Mouse (Mus musculus) limb, embryonic 10.5 days (tissue): ENCODE results near the gene Ccdc141. TPM values are rescaled to one million over a fixed set of nuclear protein-coding genes. Genes with fewer than 3 reads are reported as not detected.
"Not testable (repeated sequence)": the region's sequence is repeated elsewhere in the genome, so short reads cannot be mapped to it uniquely, and the experiment has no call there.

Experiments used
- DNase-seq: peaks from one replicate; pipeline ENCODE4 v3.0.0-alpha.2; 2017; ENCODE audit warnings: low spot score
- H3K27ac ChIP-seq: fragments of 300-500 bp; sonication (generic); 2 replicates; pipeline ENCODE4 v1.5.1; 2016; ENCODE audit warnings: mild to moderate bottlenecking
- H3K27me3 ChIP-seq: fragments of 300-500 bp; sonication (generic); 2 replicates; pipeline ENCODE4 v1.6.1; 2016; ENCODE audit warnings: low read depth, mild to moderate bottlenecking; ENCODE audit not compliant: poor library complexity, severe bottlenecking
- H3K36me3 ChIP-seq: fragments of 300-500 bp; sonication (generic); 2 replicates; pipeline ENCODE4 v1.6.1; 2016; ENCODE audit warnings: mild to moderate bottlenecking, moderate library complexity
- H3K4me1 ChIP-seq: fragments of 300-500 bp; sonication (generic); 2 replicates; pipeline ENCODE4 v1.6.1; 2016
- H3K4me3 ChIP-seq: fragments of 300-500 bp; sonication (generic); 2 replicates; pipeline ENCODE4 v1.5.1; 2016; ENCODE audit warnings: mild to moderate bottlenecking, moderate library complexity
- H3K9me3 ChIP-seq: fragments of 300-500 bp; sonication (generic); replicated peaks from 2 replicates; pipeline ENCODE4 v1.6.1; 2016; ENCODE audit warnings: mild to moderate bottlenecking
- WGBS: fragments of 180-500 bp; shearing (Covaris S2); methylation state at CpG from one replicate; pipeline ENCODE4 v1.1.7; 2016; 5-methylcytosine and 5-hydroxymethylcytosine counted together
- polyA plus RNA-seq: library from polyadenylated mRNA; unstranded; fragments of >200 nt; fragmentation: Nextera tagmentation; extraction: Ambion mirVana; gene quantifications from 2 replicates; pipeline ENCODE4 v1.2.1, GENCODE M21; 2016

The Ccdc141 gene
- polyA plus RNA-seq, 1 experiment from 2014 or later = 4.4 TPM

DNA sequence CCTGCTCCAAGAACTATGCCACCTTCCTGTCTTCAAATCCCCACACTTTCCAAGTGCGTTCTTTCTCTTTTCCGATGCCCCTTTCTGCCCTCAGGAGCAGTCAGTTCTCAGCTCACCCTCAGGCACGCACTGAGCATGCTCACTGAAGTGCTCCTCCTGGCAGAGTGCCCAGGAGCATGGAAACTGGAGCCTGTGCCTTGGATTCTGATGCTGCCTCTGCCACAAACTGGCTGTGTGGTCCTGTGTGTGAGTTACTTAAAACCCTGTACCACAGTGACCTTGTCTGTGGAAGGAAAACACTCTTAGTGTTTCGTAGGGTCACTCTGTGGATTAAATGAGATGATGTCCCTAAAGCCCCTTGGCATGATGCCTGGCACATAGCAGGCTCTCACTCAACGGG, 96.5 kb downstream of the Ccdc141 start:
- Histone ChIP-seq H3K27me3 (no peaks in the 10 kb centered on the region), H3K9me3 (no peaks in the 10 kb centered on the region), H3K4me3 (no peak overlapping the region), H3K27ac (no peak overlapping the region), H3K36me3 (no peaks in the 10 kb centered on the region), H3K4me1 (no peaks in the 10 kb centered on the region)
- WGBS = 81% methylated on average over 5 of the region's 5 CpGs
- DNase-seq = no peak

GRCm38 (mm10) chr2:77065294-77065693, 105.1 kb downstream of the Ccdc141 start:
- H3K4me1 ChIP-seq = peaks cover 9% of the 10 kb centered on the region
- no peaks in the 10 kb centered on the region for H3K36me3 ChIP-seq
- H3K27ac ChIP-seq = no peak overlapping the region
- 25% methylated on average over 6 of the region's 6 CpGs for WGBS
- no peaks in the 10 kb centered on the region for H3K9me3 ChIP-seq
- DNase-seq = no peak
- no peaks in the 10 kb centered on the region for H3K27me3 ChIP-seq
- H3K4me3 ChIP-seq = no peak overlapping the region

GRCm38 (mm10) chr2:77061871-77062270, 108.6 kb downstream of the Ccdc141 start:
- no peaks in the 10 kb centered on the region for H3K36me3 ChIP-seq
- no peaks in the 10 kb centered on the region for H3K27me3 ChIP-seq
- H3K27ac ChIP-seq = no peak overlapping the region
- WGBS = 60% methylated on average over 3 of the region's 3 CpGs
- no peaks in the 10 kb centered on the region for H3K9me3 ChIP-seq
- no peak for DNase-seq
- H3K4me1 ChIP-seq = peaks cover 9% of the 10 kb centered on the region
- H3K4me3 ChIP-seq = no peak overlapping the region

GRCm38 (mm10) chr2:77059596-77059995, 110.8 kb downstream of the Ccdc141 start:
- WGBS = 84% methylated on average over 8 of the region's 8 CpGs
- H3K9me3 ChIP-seq = no peaks in the 10 kb centered on the region
- no peak overlapping the region for H3K27ac ChIP-seq
- DNase-seq = no peak
- no peaks in the 10 kb centered on the region for H3K27me3 ChIP-seq
- no peaks in the 10 kb centered on the region for H3K4me1 ChIP-seq
- H3K4me3 ChIP-seq = no peak overlapping the region
- H3K36me3 ChIP-seq = no peaks in the 10 kb centered on the region

- 77% methylated on average over 11 of the region's 11 CpGs for WGBS
- no peak for DNase-seq
Observed at GRCm38 (mm10) chr2:77056367-77056766, 114.1 kb downstream of the Ccdc141 start.

DNA sequence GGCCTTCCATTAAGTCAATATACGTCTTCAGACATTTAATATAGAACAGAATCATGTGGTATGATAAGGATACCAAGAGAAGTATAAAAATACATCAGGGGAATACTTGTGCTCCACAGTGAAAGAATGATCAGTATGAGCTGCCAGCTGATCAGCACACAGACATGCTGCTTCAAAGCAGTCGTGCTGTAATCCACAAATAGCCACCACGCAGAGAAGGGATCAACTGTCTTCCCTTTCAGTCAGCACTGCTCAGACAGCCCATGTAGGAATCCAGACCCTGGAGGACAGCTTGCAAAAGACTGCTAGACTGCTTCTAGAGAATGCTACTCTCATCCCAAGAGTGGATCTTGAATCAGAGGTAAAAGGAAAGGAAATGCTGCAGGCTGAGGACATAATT, 127.5 kb downstream of the Ccdc141 start:
- 86% methylated on average over 3 of the region's 3 CpGs for WGBS
- no peak for DNase-seq
- no peak overlapping the region for H3K4me3 ChIP-seq
- no peaks in the 10 kb centered on the region for H3K27me3 ChIP-seq
- H3K27ac ChIP-seq = no peak overlapping the region
- no peaks in the 10 kb centered on the region for H3K9me3 ChIP-seq
- H3K4me1 ChIP-seq = no peaks in the 10 kb centered on the region
- no peaks in the 10 kb centered on the region for H3K36me3 ChIP-seq

More at GRCm38 (mm10) chr2:77056367-77056766, 114.1 kb downstream of the Ccdc141 start:
- H3K4me3 ChIP-seq = no peak overlapping the region
- H3K27ac ChIP-seq = no peak overlapping the region
- H3K36me3 ChIP-seq = no peaks in the 10 kb centered on the region
- no peaks in the 10 kb centered on the region for H3K27me3 ChIP-seq
- H3K4me1 ChIP-seq = no peaks in the 10 kb centered on the region
- H3K9me3 ChIP-seq = no peaks in the 10 kb centered on the region

DNA sequence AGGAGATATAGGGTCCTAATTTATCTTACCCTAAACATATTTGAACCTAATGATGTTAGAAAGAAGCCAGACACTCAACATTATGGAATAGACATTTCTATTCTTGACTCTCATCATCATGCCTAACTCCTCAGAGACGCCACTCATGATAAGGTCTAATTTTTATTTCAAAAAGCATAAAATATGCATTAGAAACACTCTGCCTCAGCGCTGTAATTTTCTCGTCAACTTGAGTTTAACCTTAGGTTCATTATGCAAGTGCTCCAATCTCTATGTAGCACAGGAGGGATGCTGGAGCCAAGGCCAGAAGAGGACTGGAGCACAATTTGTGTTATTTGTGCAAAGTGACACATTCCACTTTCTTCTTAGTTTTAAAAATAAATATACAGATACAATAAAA, 130.8 kb downstream of the Ccdc141 start:
- no peak for DNase-seq
- H3K27me3 ChIP-seq = no peaks in the 10 kb centered on the region
- no peak overlapping the region for H3K4me3 ChIP-seq
- no peaks in the 10 kb centered on the region for H3K36me3 ChIP-seq
- H3K27ac ChIP-seq = no peak overlapping the region
- H3K4me1 ChIP-seq = no peaks in the 10 kb centered on the region
- no peaks in the 10 kb centered on the region for H3K9me3 ChIP-seq
- 89% methylated on average over 3 of the region's 3 CpGs for WGBS

DNA sequence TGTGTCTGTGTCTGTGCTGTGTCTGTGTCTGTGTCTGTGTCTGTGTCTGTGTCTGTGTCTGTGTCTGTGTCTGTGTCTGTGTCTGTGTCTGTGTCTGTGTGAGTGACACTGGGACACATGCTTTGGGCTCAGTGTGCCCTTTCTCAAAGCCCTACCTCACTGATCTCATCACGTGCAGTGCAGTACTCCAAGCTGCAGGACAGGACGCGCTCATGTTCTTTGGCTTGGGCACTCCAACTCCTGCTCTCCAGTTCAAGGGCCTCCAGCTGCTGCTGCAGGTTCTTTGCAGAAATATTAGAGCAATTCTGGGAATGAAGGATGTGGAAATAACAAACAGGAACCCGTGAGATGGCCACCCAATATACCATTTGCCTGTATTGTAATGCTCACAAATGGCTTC, 131.2 kb downstream of the Ccdc141 start:
- Histone ChIP-seq H3K4me3 (no peak overlapping the region), H3K27ac (no peak overlapping the region), H3K4me1 (no peaks in the 10 kb centered on the region), H3K9me3 (no peaks in the 10 kb centered on the region), H3K27me3 (no peaks in the 10 kb centered on the region), H3K36me3 (no peaks in the 10 kb centered on the region)
- no peak for DNase-seq
- WGBS = 84% methylated on average over 4 of the region's 4 CpGs

GRCm38 (mm10) chr2:77037211-77037610, 133.2 kb downstream of the Ccdc141 start:
- Histone ChIP-seq H3K4me1 (no peaks in the 10 kb centered on the region), H3K27me3 (no peaks in the 10 kb centered on the region), H3K27ac (no peak overlapping the region), H3K9me3 (no peaks in the 10 kb centered on the region), H3K36me3 (no peaks in the 10 kb centered on the region), H3K4me3 (no peak overlapping the region)
- 88% methylated on average over 10 of the region's 10 CpGs for WGBS
- no peak for DNase-seq

DNA sequence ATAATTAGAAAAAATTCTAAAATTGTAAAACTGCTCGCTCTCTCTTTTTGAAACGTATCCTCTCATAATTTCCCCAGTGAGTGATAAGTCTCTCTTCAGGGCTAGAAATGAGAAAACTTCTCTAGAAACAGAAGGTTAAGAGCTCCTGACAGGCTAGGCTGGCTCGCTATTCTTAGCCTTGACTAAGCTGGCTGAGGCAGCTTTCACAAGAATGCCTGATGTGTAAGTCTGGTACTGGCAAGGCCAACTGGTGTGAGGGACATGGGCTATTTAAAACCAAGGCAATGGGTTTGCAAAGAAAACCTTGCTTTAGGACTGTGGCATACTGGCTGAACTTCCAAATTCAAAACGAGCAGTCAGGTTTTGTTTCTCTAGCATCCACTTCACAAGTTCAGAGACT, 136.3 kb downstream of the Ccdc141 start:
- H3K27ac ChIP-seq = no peak overlapping the region
- no peaks in the 10 kb centered on the region for H3K4me1 ChIP-seq
- H3K27me3 ChIP-seq = no peaks in the 10 kb centered on the region
- WGBS = 90% methylated on average over 4 of the region's 4 CpGs
- H3K4me3 ChIP-seq = no peak overlapping the region
- no peaks in the 10 kb centered on the region for H3K9me3 ChIP-seq
- DNase-seq = no peak
- no peaks in the 10 kb centered on the region for H3K36me3 ChIP-seq

DNA sequence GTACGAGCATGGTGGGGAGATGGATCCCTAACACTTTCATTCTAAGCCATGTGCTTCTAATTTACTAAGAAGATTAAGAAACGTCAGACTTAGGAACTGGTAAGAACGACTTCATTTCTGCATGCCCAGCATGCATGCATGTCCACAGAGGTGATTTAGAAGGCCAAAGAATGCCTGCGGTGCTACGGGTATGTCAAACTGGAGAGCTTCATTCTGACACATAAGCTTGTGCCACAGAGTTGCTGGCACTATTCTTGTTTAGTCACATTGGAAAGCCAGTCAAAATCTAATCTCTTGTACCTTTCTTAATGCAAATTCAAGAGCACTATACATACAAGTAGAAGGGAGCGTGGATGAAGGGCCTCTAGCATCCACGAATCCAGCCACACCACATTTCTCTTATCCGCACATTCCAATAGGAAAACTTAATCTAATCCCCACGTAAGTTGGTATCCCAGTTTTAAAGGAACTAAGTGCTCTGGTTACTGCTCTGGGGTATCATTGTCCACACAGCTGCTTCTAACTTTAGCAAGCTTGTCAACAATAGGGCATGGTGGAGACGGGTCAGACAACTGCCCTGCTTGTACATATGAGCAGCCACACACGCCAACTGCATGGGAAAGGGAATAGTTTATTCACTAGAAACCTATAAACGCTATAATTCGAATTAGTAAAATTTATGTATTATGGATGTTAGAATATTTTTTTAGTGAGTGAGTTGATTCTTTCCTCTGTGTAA, 136.9 kb downstream of the Ccdc141 start:
- Histone ChIP-seq H3K36me3 (no peaks in the 10 kb centered on the region), H3K4me3 (no peak overlapping the region), H3K9me3 (no peaks in the 10 kb centered on the region), H3K4me1 (no peaks in the 10 kb centered on the region), H3K27ac (no peak overlapping the region), H3K27me3 (no peaks in the 10 kb centered on the region)
- no peak for DNase-seq
- WGBS = 80% methylated on average over 13 of the region's 13 CpGs

DNA sequence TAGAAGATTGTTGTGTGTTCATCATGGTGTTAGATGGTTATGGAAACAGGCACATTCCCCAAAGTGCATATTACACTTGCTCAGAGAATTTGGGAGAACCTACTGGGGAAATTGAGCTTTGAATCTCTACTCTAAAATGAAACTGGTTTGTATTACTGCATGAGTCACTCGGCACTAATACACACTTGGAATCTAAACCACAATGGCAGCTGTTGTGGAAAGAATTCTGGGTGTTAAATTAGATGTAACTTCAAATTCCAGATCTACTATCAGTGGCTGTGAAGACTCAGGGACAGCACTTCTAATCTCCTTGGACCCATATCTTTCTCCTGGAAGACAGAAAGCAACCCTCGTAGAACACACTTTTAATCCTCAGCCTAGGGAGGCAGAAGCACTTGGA, 149.8 kb downstream of the Ccdc141 start:
- H3K27me3 ChIP-seq = no peaks in the 10 kb centered on the region
- no peak overlapping the region for H3K27ac ChIP-seq
- WGBS = 90% methylated on average over 2 of the region's 2 CpGs
- H3K36me3 ChIP-seq = no peaks in the 10 kb centered on the region
- no peak for DNase-seq
- H3K9me3 ChIP-seq = no peaks in the 10 kb centered on the region
- no peaks in the 10 kb centered on the region for H3K4me1 ChIP-seq
- H3K4me3 ChIP-seq = no peak overlapping the region

- H3K27ac ChIP-seq = no peak overlapping the region
- H3K27me3 ChIP-seq = no peaks in the 10 kb centered on the region
- H3K36me3 ChIP-seq = no peaks in the 10 kb centered on the region
- H3K4me1 ChIP-seq = no peaks in the 10 kb centered on the region
- DNase-seq = no peak
- no peak overlapping the region for H3K4me3 ChIP-seq
- WGBS = 72% methylated on average over 4 of the region's 4 CpGs
- no peaks in the 10 kb centered on the region for H3K9me3 ChIP-seq
Observed at GRCm38 (mm10) chr2:77017735-77018134, 152.7 kb downstream of the Ccdc141 start.

GRCm38 (mm10) chr2:77013449-77013848, 157.0 kb downstream of the Ccdc141 start:
- not testable (repeated sequence) for DNase-seq, H3K27ac ChIP-seq, H3K9me3 ChIP-seq, H3K4me3 ChIP-seq, H3K27me3 ChIP-seq, H3K36me3 ChIP-seq, H3K4me1 ChIP-seq
- 95% methylated on average over 6 of the region's 6 CpGs for WGBS
